Comparison of ENCODE assay signal across 21 mouse cellular contexts in the genomic region with DNA sequence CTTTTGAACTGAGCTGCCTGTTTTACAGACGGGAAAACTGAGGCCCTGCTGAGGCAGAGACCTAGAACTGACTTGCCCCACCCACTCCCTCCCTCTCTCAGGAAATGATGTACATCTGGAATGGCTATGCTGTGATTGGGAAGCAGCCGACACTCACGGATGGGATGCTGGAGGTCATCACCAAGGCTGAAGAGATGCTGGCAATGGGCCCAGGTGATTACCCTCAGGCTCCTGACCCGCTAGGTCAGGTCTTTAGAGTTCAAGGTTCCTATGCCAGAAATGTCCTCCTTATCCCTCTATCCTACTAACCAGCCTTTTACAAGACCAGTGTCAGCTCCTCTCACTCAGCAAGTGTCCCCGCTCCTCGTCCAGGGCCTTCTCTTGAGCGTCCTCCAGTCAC. TPM values are rescaled to one million over a fixed set of nuclear protein-coding genes. Genes with fewer than 3 reads are reported as not detected.
DNase-seq lines count a peak whose midpoint lies in the region; ATAC-seq and TF ChIP-seq lines count a peak whose summit lies in the region.
"Had no signal": no experiment of that assay in that cellular context is flagged by ENCODE, and none has a peak within 500 bp of the region (broad histone marks: within the 10 kb centered on the region; RNA-seq: fewer than 3 reads in every experiment).

No protein-coding gene starts in this region.

- WGBS in intestine, embryonic 14.5 days, result 90% methylated on average over 7 of the region's 7 CpGs
- WGBS in intestine, postnatal 0 days, result 84% methylated on average over 7 of the region's 7 CpGs
- WGBS in liver, embryonic 12.5 days (ENCODE audit: insufficient replicate concordance), result 90% methylated on average over 7 of the region's 7 CpGs
- 87% methylated on average over 7 of the region's 7 CpGs for WGBS in liver, embryonic 11.5 days
- WGBS in stomach, postnatal 0 days, result 82% methylated on average over 7 of the region's 7 CpGs
- WGBS in midbrain, embryonic 16.5 days, result 91% methylated on average over 7 of the region's 7 CpGs

- no peak for TF ChIP-seq CTCF in intestine, postnatal 0 days (IDR thresholded peaks at IDR 0.05; ENCODE audit: low read depth)
- TF ChIP-seq CTCF in stomach, postnatal 0 days (IDR thresholded peaks at IDR 0.05; ENCODE audit: low read depth), result no peak

- no peaks in the 10 kb centered on the region for H3K9me3 ChIP-seq in intestine, embryonic 14.5 days (ENCODE audit: control insufficient read depth, low read length)
- H3K9me3 ChIP-seq in intestine, postnatal 0 days (ENCODE audit: control insufficient read depth), result no peaks in the 10 kb centered on the region
- no peaks in the 10 kb centered on the region for H3K9me3 ChIP-seq in liver, embryonic 12.5 days (replicated peaks)
- H3K9me3 ChIP-seq in liver, embryonic 11.5 days (ENCODE audit: control insufficient read depth, low read length), result no peaks in the 10 kb centered on the region
- no peaks in the 10 kb centered on the region for H3K9me3 ChIP-seq in stomach, postnatal 0 days (ENCODE audit: control insufficient read depth, low read length)
- H3K9me3 ChIP-seq in midbrain, embryonic 16.5 days (replicated peaks; ENCODE audit: control insufficient read depth, low read length, poor library complexity, severe bottlenecking), result no peaks in the 10 kb centered on the region
- H3K9me3 ChIP-seq: forebrain, embryonic 12.5 days; G1E; heart, embryonic 15.5 days; hindbrain, embryonic 10.5 days; midbrain, embryonic 15.5 days had no signal

- no peak overlapping the region for H3K4me3 ChIP-seq in intestine, embryonic 14.5 days (ENCODE audit: low read depth, low read length)
- H3K4me3 ChIP-seq in intestine, postnatal 0 days (ENCODE audit: low read depth, low read length), result no peak overlapping the region
- H3K4me3 ChIP-seq in liver, embryonic 12.5 days, result no peak overlapping the region
- no peak overlapping the region for H3K4me3 ChIP-seq in liver, embryonic 11.5 days (ENCODE audit: low read depth, low read length)
- no peak overlapping the region for H3K4me3 ChIP-seq in stomach, postnatal 0 days (ENCODE audit: low read depth, low read length)
- no peak overlapping the region for H3K4me3 ChIP-seq in midbrain, embryonic 16.5 days (ENCODE audit: low read depth, low read length)
- H3K4me3 ChIP-seq: forebrain, embryonic 12.5 days; heart, adult 2 months; heart, embryonic 15.5 days; hindbrain, embryonic 10.5 days; layer of hippocampus, adult 2 months; midbrain, embryonic 15.5 days had no signal

- H3K36me3 ChIP-seq in intestine, embryonic 14.5 days (ENCODE audit: control insufficient read depth, insufficient read depth, low read length), result peaks cover 11% of the 10 kb centered on the region; the same call in 1 of the 2 replicates
- H3K36me3 ChIP-seq in intestine, postnatal 0 days (ENCODE audit: control insufficient read depth, insufficient read depth), result peaks cover 6% of the 10 kb centered on the region; the same call in 1 of the 2 replicates
- peaks cover 53% of the 10 kb centered on the region for H3K36me3 ChIP-seq in liver, embryonic 12.5 days
- no peaks in the 10 kb centered on the region for H3K36me3 ChIP-seq in liver, embryonic 11.5 days (ENCODE audit: control insufficient read depth, insufficient read depth, low read length)
- peaks cover 4% of the 10 kb centered on the region; the same call in 1 of the 2 replicates for H3K36me3 ChIP-seq in stomach, postnatal 0 days (ENCODE audit: control insufficient read depth, insufficient read depth, low read length)
- no peaks in the 10 kb centered on the region for H3K36me3 ChIP-seq in midbrain, embryonic 16.5 days (ENCODE audit: control insufficient read depth, insufficient read depth, low read length)
- H3K36me3 ChIP-seq: forebrain, embryonic 12.5 days; heart, embryonic 15.5 days; midbrain, embryonic 15.5 days had no signal

- H3K4me1 ChIP-seq in intestine, embryonic 14.5 days (replicated peaks; ENCODE audit: control insufficient read depth, insufficient read depth, low read length), result no peaks in the 10 kb centered on the region
- H3K4me1 ChIP-seq in intestine, postnatal 0 days (replicated peaks; ENCODE audit: control insufficient read depth, insufficient read depth, low read length), result no peaks in the 10 kb centered on the region
- peaks cover 92% of the 10 kb centered on the region for H3K4me1 ChIP-seq in liver, embryonic 12.5 days
- H3K4me1 ChIP-seq in liver, embryonic 11.5 days (replicated peaks; ENCODE audit: control insufficient read depth, insufficient read depth, low read length), result peaks cover 65% of the 10 kb centered on the region
- no peaks in the 10 kb centered on the region for H3K4me1 ChIP-seq in stomach, postnatal 0 days (replicated peaks; ENCODE audit: control insufficient read depth, insufficient read depth)
- no peaks in the 10 kb centered on the region for H3K4me1 ChIP-seq in midbrain, embryonic 16.5 days (ENCODE audit: control insufficient read depth, insufficient read depth, low read length)

- H3K9ac ChIP-seq in intestine, embryonic 14.5 days (ENCODE audit: low read length), result no peak overlapping the region
- no peak overlapping the region for H3K9ac ChIP-seq in intestine, postnatal 0 days (ENCODE audit: low read depth, low read length)
- peak overlapping the region; percentile 51 for H3K9ac ChIP-seq in liver, embryonic 12.5 days
- no peak overlapping the region for H3K9ac ChIP-seq in liver, embryonic 11.5 days (ENCODE audit: low read depth, low read length)
- H3K9ac ChIP-seq in stomach, postnatal 0 days (ENCODE audit: low read length), result no peak overlapping the region
- no peak overlapping the region for H3K9ac ChIP-seq in midbrain, embryonic 16.5 days (ENCODE audit: low read depth, low read length)
- H3K9ac ChIP-seq: forebrain, embryonic 12.5 days; heart, embryonic 15.5 days; midbrain, embryonic 15.5 days had no signal

- no peak overlapping the region for H3K4me2 ChIP-seq in intestine, embryonic 14.5 days (ENCODE audit: low read length)
- H3K4me2 ChIP-seq in intestine, postnatal 0 days (replicated peaks; ENCODE audit: low read depth), result no peak overlapping the region
- peak overlapping the region; percentile 43 for H3K4me2 ChIP-seq in liver, embryonic 12.5 days
- no peak overlapping the region for H3K4me2 ChIP-seq in liver, embryonic 11.5 days
- H3K4me2 ChIP-seq in stomach, postnatal 0 days (replicated peaks; ENCODE audit: low read depth), result no peak overlapping the region
- no peak overlapping the region for H3K4me2 ChIP-seq in midbrain, embryonic 16.5 days (ENCODE audit: low read length)
- H3K4me2 ChIP-seq: forebrain, embryonic 12.5 days; heart, embryonic 15.5 days; midbrain, embryonic 15.5 days had no signal

- no peak overlapping the region for H3K27ac ChIP-seq in intestine, embryonic 14.5 days (ENCODE audit: low read depth)
- H3K27ac ChIP-seq in intestine, postnatal 0 days (ENCODE audit: low read depth, low read length), result no peak overlapping the region
- H3K27ac ChIP-seq in liver, embryonic 12.5 days, result peak overlapping the region; percentile 99
- no peak overlapping the region for H3K27ac ChIP-seq in liver, embryonic 11.5 days (ENCODE audit: low read depth, low read length)
- H3K27ac ChIP-seq in stomach, postnatal 0 days (replicated peaks), result 0 out of 2 replicates have a peak overlapping the region, but pooled peaks have one; percentile 8
- no peak overlapping the region for H3K27ac ChIP-seq in midbrain, embryonic 16.5 days (ENCODE audit: low read length)
- H3K27ac ChIP-seq: forebrain, embryonic 12.5 days; heart, adult 2 months; heart, embryonic 15.5 days; hindbrain, embryonic 10.5 days; kidney, postnatal 0 days; layer of hippocampus, adult 2 months; midbrain, embryonic 15.5 days had no signal

- peak; percentile 57 for DNase-seq in adrenal gland, postnatal 14 days
- DNase-seq in adrenal gland, adult 18-20 months (ENCODE audit: low spot score in 2 of 2), result no peak
- DNase-seq in intestine, embryonic 14.5 days (ENCODE audit: low spot score), result peak; percentile 47
- no peak for DNase-seq in liver, embryonic 11.5 days (ENCODE audit: low spot score)
- DNase-seq in stomach, postnatal 0 days (ENCODE audit: low spot score), result no peak
- DNase-seq: gastrocnemius, postnatal 10 days; left cerebral cortex, postnatal 4 days; lung, adult 18-20 months; lung, postnatal 14 days; right cerebral cortex, postnatal 4 days had no signal

- no peak for TF ChIP-seq EP300 in stomach, postnatal 0 days (optimal IDR thresholded peaks at IDR 0.05)

- no peaks in the 10 kb centered on the region for H3K27me3 ChIP-seq in intestine, embryonic 14.5 days (replicated peaks; ENCODE audit: control insufficient read depth, insufficient read depth, low read length)
- H3K27me3 ChIP-seq in intestine, postnatal 0 days (replicated peaks; ENCODE audit: control insufficient read depth, insufficient read depth, low read length), result no peaks in the 10 kb centered on the region
- no peaks in the 10 kb centered on the region for H3K27me3 ChIP-seq in liver, embryonic 12.5 days (replicated peaks)
- H3K27me3 ChIP-seq in liver, embryonic 11.5 days (replicated peaks; ENCODE audit: control insufficient read depth, insufficient read depth, low read length), result no peaks in the 10 kb centered on the region
- no peaks in the 10 kb centered on the region for H3K27me3 ChIP-seq in stomach, postnatal 0 days (ENCODE audit: control insufficient read depth, insufficient read depth, low read length)
- H3K27me3 ChIP-seq in midbrain, embryonic 16.5 days (ENCODE audit: control insufficient read depth, insufficient read depth, low read depth, low read length), result no peaks in the 10 kb centered on the region
- H3K27me3 ChIP-seq: forebrain, embryonic 12.5 days; heart, embryonic 15.5 days; midbrain, embryonic 15.5 days had no signal

- ATAC-seq in intestine, embryonic 14.5 days (replicated peaks; ENCODE audit: low FRiP score, low TSS enrichment, low read depth), result no peak
- no peak for ATAC-seq in intestine, postnatal 0 days
- ATAC-seq in liver, embryonic 12.5 days, result no peak
- ATAC-seq in liver, embryonic 11.5 days (replicated peaks; ENCODE audit: low FRiP score), result no peak
- ATAC-seq in stomach, postnatal 0 days (ENCODE audit: low FRiP score, low TSS enrichment), result no peak
- no peak for ATAC-seq in midbrain, embryonic 16.5 days
- ATAC-seq: midbrain, embryonic 15.5 days had no signal

RNA-seq across cellular contexts. Expression of gene Ttc39a, which starts 35.7 kb away (rescaled TPM):
- 6.2 and 7.1 TPM in 2 replicates for total RNA-seq in adrenal gland, postnatal 14 days (2021)
- total RNA-seq in adrenal gland, adult 18-20 months (2021), result 1 to 10 TPM; 3.8 to 6.3 TPM
- 11.9 and 14.7 TPM in 2 replicates for polyA plus RNA-seq in intestine, embryonic 14.5 days (2014; fragmentation: Nextera tagmentation; extraction: Ambion mirVana)
- polyA plus RNA-seq in intestine, postnatal 0 days (2015; fragmentation: Nextera tagmentation; extraction: Ambion mirVana), result 6.3 and 7.5 TPM in 2 replicates
- 12.9 and 13.7 TPM in 2 replicates for polyA plus RNA-seq in liver, embryonic 12.5 days (2016; fragmentation: Nextera tagmentation; extraction: Ambion mirVana)
- polyA plus RNA-seq in liver, embryonic 11.5 days (2014; fragmentation: Nextera tagmentation; extraction: Ambion mirVana), result 10.9 and 12.0 TPM in 2 replicates
- 29.7 and 30.2 TPM in 2 replicates for polyA plus RNA-seq in stomach, postnatal 0 days (2015; fragmentation: Nextera tagmentation; extraction: Ambion mirVana)
- 2.8 and 2.9 TPM in 2 replicates for polyA plus RNA-seq in midbrain, embryonic 16.5 days (2015; fragmentation: Nextera tagmentation; extraction: Ambion mirVana)

RNA-seq across cellular contexts. Expression of gene Rnf11, which starts 42.4 kb away (rescaled TPM):
- total RNA-seq in adrenal gland, postnatal 14 days (2021), result 122 and 138 TPM in 2 replicates
- 100 to 1,000 TPM; 187 to 242 TPM for total RNA-seq in adrenal gland, adult 18-20 months (2021)
- polyA plus RNA-seq in intestine, embryonic 14.5 days (2014; fragmentation: Nextera tagmentation; extraction: Ambion mirVana), result 38.5 and 40.0 TPM in 2 replicates
- polyA plus RNA-seq in intestine, postnatal 0 days (2015; fragmentation: Nextera tagmentation; extraction: Ambion mirVana), result 36.0 and 39.2 TPM in 2 replicates
- polyA plus RNA-seq in liver, embryonic 12.5 days (2016; fragmentation: Nextera tagmentation; extraction: Ambion mirVana), result 41.3 and 44.7 TPM in 2 replicates
- polyA plus RNA-seq in liver, embryonic 11.5 days (2014; fragmentation: Nextera tagmentation; extraction: Ambion mirVana), result 25.0 and 25.2 TPM in 2 replicates
- polyA plus RNA-seq in stomach, postnatal 0 days (2015; fragmentation: Nextera tagmentation; extraction: Ambion mirVana), result 52.0 and 57.1 TPM in 2 replicates
- 64.3 and 68.5 TPM in 2 replicates for polyA plus RNA-seq in midbrain, embryonic 16.5 days (2015; fragmentation: Nextera tagmentation; extraction: Ambion mirVana)

Comparison
In these comparisons a context has a peak if more than half of its experiments do, and no peak if none do; other contexts are left out.
1. DNase-seq: peak in adrenal gland, postnatal 14 days (single experiment) and intestine, embryonic 14.5 days (single experiment); none in adrenal gland, adult 18-20 months (0 of 2), liver, embryonic 11.5 days (single experiment) and stomach, postnatal 0 days (single experiment).
2. H3K27ac ChIP-seq: peak in liver, embryonic 12.5 days (single experiment) and stomach, postnatal 0 days (single experiment); none in intestine, embryonic 14.5 days (single experiment), intestine, postnatal 0 days (single experiment), liver, embryonic 11.5 days (single experiment) and midbrain, embryonic 16.5 days (single experiment).